Mouse (Mus musculus): Measurements from ENCODE around the gene Gm6793. TPM values are rescaled to one million over a fixed set of nuclear protein-coding genes. Genes with fewer than 3 reads are reported as not detected.

The Gm6793 gene
- polyA plus RNA-seq, 1 experiment from 2014 or later = not detected

GRCm38 (mm10) chr8:111978147-111978546 lies 36.7 kb downstream of the Gm6793 start:
- H3K27me3 ChIP-seq (replicated peaks) = no peaks in the 10 kb centered on the region
- peak overlapping the region; percentile 48; the same call in 1 of the 2 replicates for H3K27ac ChIP-seq
- peaks cover 16% of the 10 kb centered on the region for H3K4me1 ChIP-seq
- peak; percentile 40 for ATAC-seq
- H3K4me3 ChIP-seq = no peak overlapping the region
- 0 out of 2 replicates have a peak, but pooled peaks cover 8% of the 10 kb centered on the region for H3K9me3 ChIP-seq (replicated peaks)
- peak overlapping the region; percentile 19 for H3K4me2 ChIP-seq
- WGBS (ENCODE audit: insufficient replicate concordance) = 77% methylated on average over 10 of the region's 10 CpGs
- H3K36me3 ChIP-seq = peaks cover 86% of the 10 kb centered on the region
- H3K9ac ChIP-seq = no peak overlapping the region

GRCm38 (mm10) chr8:111976326-111976725 lies 38.5 kb downstream of the Gm6793 start:
- no peak overlapping the region for H3K4me3 ChIP-seq
- H3K27ac ChIP-seq = 0 out of 2 replicates have a peak overlapping the region, but pooled peaks have one; percentile 18
- H3K9me3 ChIP-seq (replicated peaks) = 0 out of 2 replicates have a peak, but pooled peaks cover 8% of the 10 kb centered on the region
- no peak overlapping the region for H3K4me2 ChIP-seq
- 0 out of 2 replicates have a peak, but pooled peaks have one; percentile 4 for ATAC-seq
- H3K27me3 ChIP-seq (replicated peaks) = no peaks in the 10 kb centered on the region
- peaks cover 87% of the 10 kb centered on the region for H3K36me3 ChIP-seq
- peaks cover 12% of the 10 kb centered on the region for H3K4me1 ChIP-seq
- 69% methylated on average over 2 of the region's 2 CpGs for WGBS (ENCODE audit: insufficient replicate concordance)
- no peak overlapping the region for H3K9ac ChIP-seq

- 83% methylated on average over 2 of the region's 2 CpGs for WGBS (ENCODE audit: insufficient replicate concordance)
- peaks cover 85% of the 10 kb centered on the region for H3K36me3 ChIP-seq
- no peak overlapping the region for H3K4me2 ChIP-seq
- no peak overlapping the region for H3K9ac ChIP-seq
- H3K27ac ChIP-seq = no peak overlapping the region
- H3K4me1 ChIP-seq = peaks cover 12% of the 10 kb centered on the region
- H3K9me3 ChIP-seq (replicated peaks) = 0 out of 2 replicates have a peak, but pooled peaks cover 8% of the 10 kb centered on the region
- ATAC-seq = no peak
- no peak overlapping the region for H3K4me3 ChIP-seq
- H3K27me3 ChIP-seq (replicated peaks) = no peaks in the 10 kb centered on the region
Measured at GRCm38 (mm10) chr8:111975706-111976105, 39.1 kb downstream of the Gm6793 start.

GRCm38 (mm10) chr8:111974138-111974537 lies 40.7 kb downstream of the Gm6793 start:
- Histone ChIP-seq H3K27me3 (replicated peaks) (no peaks in the 10 kb centered on the region), H3K4me3 (no peak overlapping the region), H3K4me2 (no peak overlapping the region), H3K9ac (no peak overlapping the region), H3K9me3 (replicated peaks) (0 out of 2 replicates have a peak, but pooled peaks cover 8% of the 10 kb centered on the region), H3K36me3 (peaks cover 78% of the 10 kb centered on the region), H3K27ac (no peak overlapping the region), H3K4me1 (peaks cover 12% of the 10 kb centered on the region)
- no peak for ATAC-seq
- 90% methylated on average over 12 of the region's 12 CpGs for WGBS (ENCODE audit: insufficient replicate concordance)

- Histone ChIP-seq H3K27ac (no peak overlapping the region), H3K4me3 (no peak overlapping the region), H3K4me2 (no peak overlapping the region), H3K4me1 (peaks cover 8% of the 10 kb centered on the region), H3K36me3 (peaks cover 47% of the 10 kb centered on the region), H3K9ac (no peak overlapping the region), H3K9me3 (replicated peaks) (0 out of 2 replicates have a peak, but pooled peaks cover 5% of the 10 kb centered on the region), H3K27me3 (replicated peaks) (no peaks in the 10 kb centered on the region)
- WGBS (ENCODE audit: insufficient replicate concordance) = 73% methylated on average over 5 of the region's 5 CpGs
- ATAC-seq = no peak
Measured at GRCm38 (mm10) chr8:111968991-111969390, 45.8 kb downstream of the Gm6793 start.

- Histone ChIP-seq H3K9me3 (replicated peaks) (0 out of 2 replicates have a peak, but pooled peaks cover 2% of the 10 kb centered on the region), H3K27me3 (replicated peaks) (no peaks in the 10 kb centered on the region), H3K4me3 (no peak overlapping the region), H3K9ac (no peak overlapping the region), H3K4me2 (no peak overlapping the region), H3K36me3 (peaks cover 42% of the 10 kb centered on the region), H3K27ac (no peak overlapping the region), H3K4me1 (peaks cover 8% of the 10 kb centered on the region)
- WGBS (ENCODE audit: insufficient replicate concordance) = 83% methylated on average over 10 of the region's 10 CpGs
- ATAC-seq = no peak
Measured at GRCm38 (mm10) chr8:111968541-111968940, 46.3 kb downstream of the Gm6793 start.

GRCm38 (mm10) chr8:111967246-111967870 lies 47.5 kb downstream of the Gm6793 start:
- 33% methylated on average over 5 of the region's 5 CpGs for WGBS (ENCODE audit: insufficient replicate concordance)
- H3K4me1 ChIP-seq = peaks cover 8% of the 10 kb centered on the region
- peak overlapping the region; percentile 43; the same call in 1 of the 2 replicates for H3K27ac ChIP-seq
- H3K9me3 ChIP-seq (replicated peaks) = no peaks in the 10 kb centered on the region
- H3K36me3 ChIP-seq = peaks cover 34% of the 10 kb centered on the region
- no peak overlapping the region for H3K9ac ChIP-seq
- no peaks in the 10 kb centered on the region for H3K27me3 ChIP-seq (replicated peaks)
- no peak overlapping the region for H3K4me2 ChIP-seq
- ATAC-seq = peak; percentile 68
- H3K4me3 ChIP-seq = no peak overlapping the region

- Histone ChIP-seq H3K27ac (no peak overlapping the region), H3K4me2 (no peak overlapping the region), H3K9me3 (replicated peaks) (no peaks in the 10 kb centered on the region), H3K4me3 (no peak overlapping the region), H3K9ac (no peak overlapping the region), H3K27me3 (replicated peaks) (no peaks in the 10 kb centered on the region), H3K4me1 (peaks cover 8% of the 10 kb centered on the region), H3K36me3 (0 out of 2 replicates have a peak, but pooled peaks cover 19% of the 10 kb centered on the region)
- ATAC-seq = no peak
- WGBS (ENCODE audit: insufficient replicate concordance) = 76% methylated on average over 7 of the region's 7 CpGs
Measured at GRCm38 (mm10) chr8:111964849-111965561, 49.8 kb downstream of the Gm6793 start.

GRCm38 (mm10) chr8:111964351-111964750 lies 50.5 kb downstream of the Gm6793 start:
- no peaks in the 10 kb centered on the region for H3K9me3 ChIP-seq (replicated peaks)
- H3K36me3 ChIP-seq = peaks cover 19% of the 10 kb centered on the region; the same call in 1 of the 2 replicates
- 55% methylated on average over 5 of the region's 5 CpGs for WGBS (ENCODE audit: insufficient replicate concordance)
- no peak overlapping the region for H3K27ac ChIP-seq
- no peak overlapping the region for H3K4me3 ChIP-seq
- peaks cover 8% of the 10 kb centered on the region for H3K4me1 ChIP-seq
- no peak overlapping the region for H3K4me2 ChIP-seq
- no peaks in the 10 kb centered on the region for H3K27me3 ChIP-seq (replicated peaks)
- no peak for ATAC-seq
- H3K9ac ChIP-seq = no peak overlapping the region

- WGBS (ENCODE audit: insufficient replicate concordance) = 80% methylated on average over 4 of the region's 4 CpGs
Measured at GRCm38 (mm10) chr8:111963546-111963945, 51.3 kb downstream of the Gm6793 start.

More at GRCm38 (mm10) chr8:111963546-111963945, 51.3 kb downstream of the Gm6793 start:
- Histone ChIP-seq H3K4me3 (no peak overlapping the region), H3K4me2 (no peak overlapping the region), H3K9ac (no peak overlapping the region), H3K9me3 (replicated peaks) (no peaks in the 10 kb centered on the region), H3K27ac (no peak overlapping the region), H3K27me3 (replicated peaks) (no peaks in the 10 kb centered on the region), H3K36me3 (peaks cover 24% of the 10 kb centered on the region; the same call in 1 of the 2 replicates), H3K4me1 (peaks cover 8% of the 10 kb centered on the region)
- no peak for ATAC-seq
